Mouse (Mus musculus): ENCODE measurements around the gene Tspan5.
A peak's percentile ranks its signal among the peaks of the same experiment; 100 is the strongest.

The Tspan5 gene

GRCm38 (mm10) chr3:138744030-138744774, 2.2 kb downstream of the Tspan5 start:
- no peak for DNase-seq

DNA sequence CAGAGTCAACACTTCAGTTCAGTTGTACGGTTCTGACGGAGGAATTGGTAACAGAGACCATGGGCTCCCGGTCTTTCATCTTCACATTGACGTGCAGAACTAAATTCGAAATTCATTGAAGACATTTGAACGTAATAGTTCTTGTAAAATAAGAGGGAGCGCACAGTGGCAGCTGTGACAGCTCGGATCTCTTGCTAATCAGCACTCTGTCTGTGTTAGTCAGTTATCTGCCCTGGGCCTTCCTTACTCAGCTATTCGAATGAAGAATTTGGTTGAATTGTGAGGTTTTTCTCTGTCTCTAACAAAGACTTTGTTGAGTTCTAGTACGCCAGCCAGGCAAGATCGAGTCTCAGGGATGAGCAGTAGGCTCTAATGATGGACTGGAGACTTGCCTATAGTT, 3.1 kb downstream of the Tspan5 start:
- no peak for DNase-seq

- DNase-seq, result no peak
Observed at GRCm38 (mm10) chr3:138745596-138745995, 3.6 kb downstream of the Tspan5 start.

DNA sequence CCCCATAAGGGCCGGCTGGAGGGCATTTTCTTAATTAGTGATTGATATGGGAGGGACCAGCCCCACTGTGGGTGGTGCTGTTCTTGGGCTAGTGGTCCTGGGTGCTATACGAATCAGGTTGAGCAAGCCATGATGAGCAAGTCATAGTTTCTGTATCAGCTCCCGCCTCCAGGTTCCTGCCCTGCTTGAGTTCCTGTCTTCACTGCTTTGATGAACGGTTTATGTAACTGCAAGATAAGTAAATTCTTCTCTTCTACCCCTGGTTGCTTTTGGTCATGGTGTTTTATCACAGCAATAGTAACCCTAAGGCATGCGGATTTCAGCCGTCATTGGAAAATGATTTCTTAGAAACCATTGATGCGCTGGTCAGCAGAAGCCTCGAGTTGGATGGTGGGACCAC, 4.6 kb downstream of the Tspan5 start:
- no peak for DNase-seq

GRCm38 (mm10) chr3:138747035-138747434, 5.0 kb downstream of the Tspan5 start:
- DNase-seq, result no peak

DNA sequence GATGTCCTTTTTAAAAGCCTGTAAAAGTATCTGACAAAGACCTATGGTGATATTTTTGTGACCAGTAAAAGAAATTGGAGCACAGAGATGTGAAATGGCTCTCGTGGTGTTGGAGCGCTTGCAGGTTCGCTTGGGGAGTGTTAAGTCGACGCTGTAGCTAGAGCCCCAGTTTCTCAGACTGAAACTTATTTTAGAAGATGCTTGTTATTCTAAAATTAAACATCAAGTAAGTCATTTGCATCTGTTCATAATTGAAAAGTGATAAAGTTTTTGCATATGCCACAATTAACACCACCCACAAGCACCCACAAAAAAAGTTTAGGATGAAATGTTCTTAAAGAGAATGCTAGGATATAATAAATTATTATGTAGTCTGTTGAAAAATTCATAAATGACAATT, 6.0 kb downstream of the Tspan5 start:
- no peak for DNase-seq

- DNase-seq, result no peak
Observed at GRCm38 (mm10) chr3:138749645-138750044, 7.7 kb downstream of the Tspan5 start.

GRCm38 (mm10) chr3:138751328-138751727, 9.3 kb downstream of the Tspan5 start:
- DNase-seq, result no peak

- no peak for DNase-seq
Observed at GRCm38 (mm10) chr3:138752056-138752455, 10.1 kb downstream of the Tspan5 start.

- no peak for DNase-seq
Observed at GRCm38 (mm10) chr3:138752769-138753168, 10.8 kb downstream of the Tspan5 start.

DNA sequence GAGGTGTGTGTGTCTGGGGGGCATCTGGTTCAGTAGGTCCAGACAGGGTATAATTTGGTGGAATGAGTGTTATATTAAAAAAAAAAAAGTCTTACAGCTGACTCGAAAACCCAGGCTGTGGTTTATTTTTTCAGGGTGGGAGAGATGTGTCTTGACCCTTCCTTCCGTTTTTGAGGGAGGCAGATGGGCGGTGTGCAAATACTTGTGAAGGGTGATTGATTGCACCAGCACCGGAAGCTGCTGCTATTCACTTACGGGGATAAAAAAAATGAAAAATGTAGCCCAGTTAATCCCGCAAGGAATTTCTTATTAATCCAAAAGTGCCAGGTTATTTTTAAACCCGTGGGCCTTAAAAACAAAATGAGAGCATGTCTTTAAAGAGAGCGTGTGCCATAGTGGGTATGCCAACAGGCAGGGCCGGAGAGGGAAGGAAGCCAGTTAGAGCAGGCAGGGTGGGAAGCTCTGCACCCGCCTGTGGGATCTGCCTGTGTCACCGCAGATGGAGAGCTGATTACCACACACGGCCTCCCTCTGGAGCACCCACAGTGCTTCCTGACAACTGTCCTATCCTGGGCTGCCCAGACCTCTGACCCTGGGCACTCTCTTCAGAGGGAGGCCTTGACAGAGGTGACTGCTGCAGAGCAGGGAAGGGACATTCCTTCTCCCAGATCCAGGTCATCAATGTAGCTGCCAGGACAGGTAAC, 11.3 kb downstream of the Tspan5 start:
- DNase-seq, result peak; percentile 39

DNA sequence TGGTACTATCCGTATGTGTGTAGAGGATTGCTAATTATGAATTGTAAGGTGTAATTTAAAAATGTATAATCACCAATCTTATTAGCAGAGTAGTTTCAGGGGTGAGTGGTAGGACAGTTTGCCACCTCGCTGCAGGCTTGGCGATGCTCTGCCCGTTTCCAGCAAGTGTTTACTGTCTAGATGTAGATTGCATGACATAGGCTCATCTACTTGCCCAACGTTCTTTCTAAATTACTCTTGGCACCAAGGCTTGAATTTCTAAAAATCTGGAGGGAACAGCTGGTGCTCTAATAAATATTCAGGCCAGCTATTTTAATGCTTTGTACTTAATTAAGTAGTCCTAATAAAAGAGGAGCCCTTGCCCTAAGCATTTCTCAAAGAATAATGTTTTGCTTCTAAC, 12.3 kb downstream of the Tspan5 start:
- no peak for DNase-seq

- no peak for DNase-seq
Observed at GRCm38 (mm10) chr3:138757283-138757682, 15.3 kb downstream of the Tspan5 start.

DNA sequence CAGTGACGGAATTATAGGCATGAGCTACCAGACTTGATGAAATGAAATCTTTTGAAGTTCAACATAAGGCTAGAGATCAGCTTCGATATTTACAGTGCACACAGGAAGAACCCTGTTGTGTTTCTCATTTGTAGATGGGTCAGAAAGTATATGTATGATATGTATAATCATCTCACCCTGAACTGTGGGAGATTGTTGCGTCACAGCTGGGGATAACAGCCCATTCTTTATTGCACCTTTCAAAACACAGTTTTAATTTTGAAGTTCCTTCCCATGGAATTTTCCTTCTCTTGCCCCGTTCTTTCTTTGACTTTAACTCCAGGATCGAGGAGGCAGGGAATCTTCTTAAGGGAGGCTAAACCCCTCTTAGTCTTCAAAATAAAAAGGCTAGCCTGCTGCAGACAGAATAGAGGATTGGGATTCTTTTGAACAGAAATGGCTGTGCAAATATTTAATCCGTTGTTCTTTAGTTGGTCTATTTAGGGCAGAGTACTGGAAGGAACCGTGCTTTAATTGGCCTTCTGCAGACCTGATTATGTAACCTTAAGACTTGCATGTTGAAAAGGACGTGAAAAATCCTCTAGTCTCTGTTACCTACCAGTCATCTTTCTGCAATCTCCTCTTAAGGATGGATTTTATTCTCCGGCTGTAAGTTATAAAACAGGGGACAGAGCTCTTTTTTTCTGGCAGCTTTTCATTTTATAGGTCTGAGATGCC, 18.1 kb downstream of the Tspan5 start:
- DNase-seq, result no peak

GRCm38 (mm10) chr3:138760685-138761119, 18.7 kb downstream of the Tspan5 start:
- DNase-seq, result no peak

DNA sequence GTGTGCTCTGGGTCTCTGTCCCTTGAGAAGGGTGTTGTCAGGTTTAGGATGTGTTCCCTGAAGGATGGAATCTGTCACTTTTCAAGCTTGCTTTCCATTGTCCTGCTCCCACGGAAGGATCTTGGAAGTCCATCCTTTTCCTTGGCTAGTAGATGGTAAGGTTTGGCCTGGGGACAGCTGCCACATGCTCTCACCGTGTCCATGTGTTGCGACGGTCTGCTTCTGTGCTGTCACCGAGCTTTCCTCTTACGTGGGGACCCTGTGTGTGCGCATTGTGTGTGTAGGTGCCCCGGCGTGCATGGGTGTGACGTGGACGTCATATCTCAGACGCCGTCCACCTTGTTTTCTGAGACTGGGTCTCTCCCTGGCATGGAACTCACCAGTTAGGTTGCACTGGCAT, 19.5 kb downstream of the Tspan5 start:
- no peak for DNase-seq

- no peak for DNase-seq
Observed at GRCm38 (mm10) chr3:138763941-138764340, 21.9 kb downstream of the Tspan5 start.

DNA sequence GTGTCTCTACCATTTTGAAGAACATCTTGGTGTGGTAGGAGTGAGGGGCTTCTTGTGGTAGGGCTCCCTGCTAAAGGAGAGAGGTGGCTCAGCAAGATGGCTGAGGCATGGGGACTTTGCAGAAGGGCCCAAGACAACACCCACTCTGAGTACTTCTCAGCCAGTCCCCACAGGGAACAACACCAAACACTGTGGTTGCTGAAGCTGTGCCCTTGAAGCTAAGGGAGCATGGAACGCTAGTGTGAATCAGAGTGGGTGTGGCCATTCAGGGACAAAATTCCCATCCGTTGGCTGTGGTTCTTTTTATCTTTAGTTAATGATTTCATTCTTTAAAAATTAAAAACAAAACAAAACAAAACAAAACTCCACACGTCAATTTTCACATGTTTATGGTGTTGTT, 22.8 kb downstream of the Tspan5 start:
- no peak for DNase-seq

DNA sequence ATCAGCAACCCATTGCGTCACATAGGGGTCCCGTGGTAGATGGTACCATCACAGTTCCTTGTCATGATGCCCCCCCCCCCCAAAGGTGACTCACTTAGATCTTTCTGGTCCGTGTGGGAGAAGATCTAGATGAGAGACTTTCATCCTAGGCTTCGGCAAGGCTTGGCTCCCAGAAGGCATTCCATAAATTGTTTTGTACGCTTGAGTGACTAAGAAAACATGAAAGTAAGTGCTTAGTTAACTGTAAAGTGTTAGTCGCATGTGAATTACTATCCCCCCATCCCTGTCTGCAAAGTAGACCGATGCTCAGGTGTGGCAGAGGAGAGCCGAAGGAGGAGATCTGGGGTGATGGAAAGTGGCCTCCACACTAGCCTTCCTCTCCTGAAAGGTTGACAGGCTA, 25.0 kb downstream of the Tspan5 start:
- no peak for DNase-seq

DNA sequence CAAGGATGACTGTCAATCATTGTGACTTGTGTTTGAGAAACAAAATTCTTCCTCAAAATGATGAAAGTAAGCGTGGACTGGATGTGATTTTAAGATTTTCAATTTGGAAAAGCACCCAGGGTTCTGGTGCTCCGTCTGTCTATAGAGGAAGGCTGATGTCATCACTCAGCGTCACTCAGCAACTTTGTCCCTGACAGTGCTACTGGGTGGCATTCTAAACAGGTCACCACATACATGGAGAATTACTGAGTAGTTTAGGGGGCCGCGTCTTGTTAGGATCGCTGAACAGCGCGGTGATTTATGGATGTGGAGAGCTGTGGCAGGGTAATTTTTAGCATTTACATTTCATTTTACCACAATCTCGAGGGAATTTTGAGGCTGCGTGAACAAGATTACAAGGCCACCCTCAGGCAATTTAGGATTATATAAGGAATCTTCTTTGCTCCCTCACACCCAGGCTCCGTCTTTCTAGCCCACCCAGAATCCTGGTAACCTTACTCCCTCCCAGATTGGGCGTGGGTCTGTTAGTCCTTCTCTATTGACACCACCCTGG, 26.6 kb downstream of the Tspan5 start:
- no peak for DNase-seq

DNA sequence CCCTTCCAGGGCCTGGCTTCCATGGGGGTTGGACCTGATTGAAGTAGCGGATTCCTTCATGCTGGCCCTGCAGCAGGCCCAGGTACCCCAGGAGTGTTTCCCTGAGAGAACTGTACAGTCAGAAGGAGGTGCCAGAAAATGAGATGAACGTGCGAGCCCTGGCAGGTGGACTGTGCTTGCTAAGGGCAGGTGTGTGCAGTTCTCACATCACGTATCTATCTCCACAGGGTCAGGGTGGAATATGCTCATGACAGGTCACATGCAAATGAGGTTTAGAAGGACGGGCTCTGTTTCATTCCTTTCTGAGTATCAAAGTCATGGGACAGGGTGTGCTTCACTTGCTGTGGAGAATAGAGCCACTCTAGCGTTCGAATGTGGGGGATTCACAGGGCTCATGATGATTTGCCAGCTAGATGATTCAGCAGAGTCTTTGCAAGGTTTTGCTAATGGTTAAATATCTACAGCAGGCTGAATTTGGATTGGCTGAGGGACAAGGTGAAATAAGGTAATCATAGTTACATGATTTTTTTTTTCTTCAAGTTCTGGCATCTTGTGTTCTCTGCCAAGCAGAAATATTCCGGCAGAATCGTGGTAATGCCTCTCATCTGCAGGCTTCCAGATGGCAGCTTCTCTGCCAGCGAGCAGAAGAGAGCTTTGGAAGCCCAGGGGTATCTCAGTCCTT, 28.8 kb downstream of the Tspan5 start:
- no peak for DNase-seq

- DNase-seq, result peak; percentile 22
Observed at GRCm38 (mm10) chr3:138771549-138772333, 29.7 kb downstream of the Tspan5 start.

Measured in liver (tissue).